Mouse (Mus musculus) G1E-ER4 (cell line): ENCODE measurements around the gene Nsmce1. TPM values are rescaled to one million over a fixed set of nuclear protein-coding genes. Genes with fewer than 3 reads are reported as not detected.

ENCODE experiments used
- GATA1 ChIP-seq: IDR thresholded peaks from one replicate; pipeline ENCODE4 v1.8.0; 2012; ENCODE audit warnings: low read length, inconsistent platforms
- polyA plus RNA-seq: library from polyadenylated mRNA; stranded (reverse); fragments of >175 nt; gene quantifications from 2 replicates; pipeline ENCODE4 v1.2.3, GENCODE M21; 2012

Gene Nsmce1
- polyA plus RNA-seq, 1 experiment: 13.6 TPM

DNA sequence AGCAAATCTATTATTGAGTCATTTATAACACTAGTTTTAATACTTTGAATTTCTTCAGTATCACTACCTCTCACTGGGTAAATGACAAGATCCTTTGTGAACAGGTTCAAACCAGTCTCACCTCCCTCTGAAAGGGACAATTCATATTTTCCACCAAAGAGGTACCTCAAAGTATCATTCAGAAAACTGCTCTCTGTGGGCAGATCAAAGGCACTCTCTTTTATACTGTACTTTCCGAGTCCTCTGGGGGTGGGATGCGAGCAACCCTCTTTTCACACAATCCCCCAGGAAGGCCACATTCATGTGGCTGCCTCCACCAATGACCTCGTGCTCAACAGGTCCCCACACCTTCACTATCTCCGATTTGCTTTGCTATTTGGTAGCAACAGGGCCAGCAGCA is 16.9 kb downstream of the Nsmce1 start:
- no peak for TF ChIP-seq GATA1

- peak; percentile 98 for TF ChIP-seq GATA1
Measured at GRCm38 (mm10) chr7:125471991-125472741, 19.2 kb downstream of the Nsmce1 start.

- TF ChIP-seq GATA1: no peak
Measured at GRCm38 (mm10) chr7:125470901-125471300, 20.5 kb downstream of the Nsmce1 start.

DNA sequence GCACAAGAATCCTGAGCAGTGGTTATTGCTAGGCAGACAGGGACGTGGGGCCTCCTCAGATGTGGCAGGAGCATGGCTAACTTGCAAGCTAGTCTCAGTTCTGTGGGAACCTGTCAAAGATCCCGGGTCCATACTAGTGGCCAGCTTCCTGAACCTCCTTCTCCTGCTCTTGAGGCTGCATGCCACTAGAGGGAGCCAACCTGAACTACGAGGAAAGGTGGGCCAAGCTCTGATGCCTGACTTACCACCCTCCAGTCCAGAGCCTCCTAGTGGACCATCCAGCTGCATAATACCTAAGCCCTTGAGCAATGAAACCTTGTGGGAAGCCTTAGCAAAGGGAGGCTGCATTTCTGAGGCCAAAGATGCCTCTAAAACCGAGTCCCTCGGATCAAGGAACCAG is 21.5 kb downstream of the Nsmce1 start:
- TF ChIP-seq GATA1: no peak

DNA sequence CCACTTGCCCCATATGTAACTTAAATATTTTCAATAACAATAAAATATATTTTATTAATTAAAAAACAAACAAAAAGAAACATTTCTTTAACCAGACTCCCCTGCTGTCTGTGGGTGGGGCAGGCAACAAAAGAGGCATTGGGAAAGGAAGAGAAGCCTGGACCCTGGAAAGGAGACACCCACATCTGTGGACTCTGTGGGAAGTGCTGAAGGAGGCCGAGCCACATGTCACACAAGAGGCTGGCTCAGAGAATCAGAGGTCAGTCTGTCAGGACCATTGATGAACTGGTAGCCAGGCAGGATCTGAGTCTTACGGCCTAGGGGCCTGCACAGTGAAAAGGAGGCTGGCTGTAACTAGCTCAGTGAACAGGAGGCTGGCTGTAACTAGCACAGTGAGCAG is 29.2 kb downstream of the Nsmce1 start:
- TF ChIP-seq GATA1: no peak

- no peak for TF ChIP-seq GATA1
Measured at GRCm38 (mm10) chr7:125453671-125454070, 37.7 kb downstream of the Nsmce1 start.

DNA sequence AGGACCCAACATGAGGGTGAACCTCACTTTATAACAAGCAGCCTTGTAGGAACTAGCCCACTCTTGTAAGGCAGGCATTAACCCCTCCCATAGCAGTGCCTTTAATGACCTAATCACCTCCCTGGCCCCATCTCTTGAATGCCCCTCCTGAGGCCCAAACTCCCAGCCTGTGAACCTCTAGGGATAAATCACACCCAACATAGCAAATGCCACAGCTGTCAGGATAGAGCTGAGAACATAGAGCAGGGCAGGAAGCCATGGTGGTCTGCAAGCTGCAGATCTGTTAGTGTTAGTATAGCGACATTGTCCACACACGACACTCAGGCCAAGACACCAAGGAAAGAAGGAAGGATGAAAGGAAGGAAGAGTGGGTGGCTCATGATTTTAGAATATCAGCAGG is 40.3 kb downstream of the Nsmce1 start:
- TF ChIP-seq GATA1: no peak

- TF ChIP-seq GATA1: no peak
Measured at GRCm38 (mm10) chr7:125450678-125451077, 40.7 kb downstream of the Nsmce1 start.

GRCm38 (mm10) chr7:125444464-125445401 is 46.7 kb downstream of the Nsmce1 start, which contains the start of gene Kdm8:
Gene Kdm8 (plus strand): TSS chr7:125444676.
- TF ChIP-seq GATA1: no peak

GRCm38 (mm10) chr7:125444076-125444463 is 47.3 kb downstream of the Nsmce1 start:
- TF ChIP-seq GATA1: no peak

DNA sequence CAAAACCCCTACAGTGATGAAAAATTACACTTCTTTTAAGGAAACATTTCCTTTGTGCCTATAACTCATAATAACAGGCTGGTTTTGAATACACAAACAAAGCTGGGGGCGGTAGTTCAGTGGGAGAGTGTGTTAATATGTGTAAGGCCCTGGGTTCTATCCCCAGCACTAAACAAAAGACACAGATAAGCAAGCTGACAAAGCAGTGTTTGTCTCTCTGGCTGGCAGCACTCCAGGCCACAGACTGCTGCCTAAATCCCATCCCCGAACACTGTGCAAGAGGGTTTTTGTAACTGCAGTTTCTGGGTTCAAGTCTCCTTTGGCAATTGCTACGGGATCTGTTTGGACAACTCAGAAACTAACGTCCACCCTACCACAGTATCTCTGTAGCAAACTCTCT is 49.1 kb downstream of the Nsmce1 start:
- TF ChIP-seq GATA1: no peak

DNA sequence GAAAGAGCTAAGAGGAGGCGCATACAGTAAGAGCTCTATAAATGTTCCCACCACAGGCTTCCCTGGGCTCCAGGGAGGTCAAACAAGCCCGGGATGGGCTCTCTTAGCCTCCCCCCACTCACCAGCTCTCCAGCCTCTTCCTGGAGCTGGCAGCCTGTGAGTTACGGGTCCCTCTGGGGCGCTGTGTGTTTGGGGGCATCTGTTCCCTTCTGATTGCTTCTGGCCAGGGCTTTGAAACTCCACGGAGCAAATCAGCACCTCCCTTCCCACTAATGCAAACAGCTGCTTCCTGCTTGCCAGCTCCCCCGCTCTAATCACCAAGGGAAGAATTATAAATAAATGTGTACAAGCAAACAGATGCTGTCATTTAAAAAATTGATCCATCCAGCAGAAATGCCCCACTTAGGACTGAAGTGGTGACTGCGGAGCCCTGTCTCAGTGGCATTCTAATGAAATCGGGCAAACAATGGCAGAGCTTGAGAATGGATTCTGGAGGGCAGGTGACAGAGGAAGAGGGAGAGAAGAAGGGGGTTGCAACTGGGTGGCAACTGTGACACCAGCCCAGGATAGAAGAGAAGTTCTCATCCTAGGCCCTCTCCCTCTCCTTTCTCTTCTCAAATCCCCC is 56.6 kb downstream of the Nsmce1 start:
- TF ChIP-seq GATA1: no peak

DNA sequence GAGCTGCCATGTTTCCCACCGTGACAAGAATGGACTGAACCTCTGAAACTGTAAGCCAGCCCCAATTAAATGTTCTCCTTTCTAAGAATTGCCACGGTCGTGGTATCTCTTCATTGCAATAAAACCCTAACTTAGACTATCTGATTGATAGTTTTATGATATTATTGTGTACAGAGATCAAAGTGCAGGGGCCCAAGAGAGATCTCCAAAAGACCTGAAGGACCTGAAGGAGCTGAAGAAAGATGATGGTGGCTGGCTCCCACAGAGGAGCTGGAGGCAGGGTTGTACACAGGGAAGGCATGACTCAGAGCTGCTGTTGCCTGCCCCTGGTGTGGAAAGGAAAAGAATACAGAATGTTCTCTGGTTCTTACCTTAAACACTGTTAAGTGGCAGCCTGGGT is 57.5 kb downstream of the Nsmce1 start:
- no peak for TF ChIP-seq GATA1

GRCm38 (mm10) chr7:125430170-125430842 is 61.1 kb downstream of the Nsmce1 start:
- TF ChIP-seq GATA1: no peak

DNA sequence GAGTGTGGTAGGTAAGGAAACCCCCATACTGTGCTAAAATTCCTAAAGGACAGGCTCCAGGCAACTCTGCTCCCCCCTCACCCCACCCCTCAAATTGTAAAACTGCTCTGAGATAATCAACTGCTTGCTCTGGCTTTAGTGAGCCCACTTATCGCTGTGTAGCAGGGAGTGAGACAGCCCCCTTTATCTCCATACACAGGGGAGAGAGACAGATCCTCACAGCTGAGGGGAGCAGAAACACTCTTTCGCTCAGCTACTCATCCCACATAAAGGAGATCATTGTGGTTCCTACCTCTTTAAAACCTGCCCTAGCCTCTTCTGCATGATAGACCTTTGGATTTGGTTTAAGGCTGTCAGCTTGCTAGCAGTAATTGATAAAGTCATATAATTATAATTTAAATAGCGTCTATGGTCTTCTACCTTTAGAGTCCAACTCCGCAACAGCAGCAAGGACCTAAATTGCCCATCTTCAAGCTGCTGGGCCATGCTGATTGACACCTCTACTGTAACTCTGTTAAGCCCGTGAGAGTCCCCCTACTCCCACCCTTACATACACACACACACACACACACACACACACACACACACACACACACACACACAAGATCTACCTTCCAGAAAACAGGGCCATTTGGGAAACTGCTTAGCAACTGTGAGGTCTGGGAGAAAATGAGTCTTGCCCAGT is 62.4 kb downstream of the Nsmce1 start:
- TF ChIP-seq GATA1: peak; percentile 73
